Mouse (Mus musculus): ENCODE data around the gene Fam169a. TPM values are rescaled to one million over a fixed set of nuclear protein-coding genes. Genes with fewer than 3 reads are reported as not detected.

Fam169a gene
- polyA plus RNA-seq, 1 experiment from 2014 or later = 0.70 TPM

DNA sequence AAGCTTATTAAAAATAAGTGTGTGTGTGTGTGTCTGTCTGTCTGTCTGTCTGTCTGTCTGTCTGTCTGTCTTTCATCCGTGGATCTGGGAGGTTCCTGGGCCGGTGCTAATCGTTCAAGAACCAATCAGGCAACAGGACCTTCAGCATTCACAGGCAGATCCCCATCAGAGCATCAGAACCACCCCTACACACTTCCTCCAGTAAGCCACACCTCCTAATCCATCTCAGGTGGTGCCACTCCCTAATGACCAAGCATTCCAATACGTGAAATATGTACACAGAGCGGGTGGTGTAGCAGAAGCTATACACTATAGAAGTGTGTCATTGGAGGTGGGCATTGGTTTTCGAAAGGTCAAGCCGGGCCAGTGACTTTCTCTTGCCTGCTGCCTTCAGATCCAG is 15.3 kb downstream of the Fam169a start:
- no peaks in the 10 kb centered on the region for H3K36me3 ChIP-seq (ENCODE audit: control insufficient read depth, insufficient read depth, low read length)
- H3K27ac ChIP-seq (replicated peaks) = no peak overlapping the region
- H3K4me3 ChIP-seq (ENCODE audit: low read depth, low read length) = no peak overlapping the region
- TF ChIP-seq CTCF (IDR thresholded peaks at IDR 0.05; ENCODE audit: low read depth) = no peak
- no peak for TF ChIP-seq EP300 (optimal IDR thresholded peaks at IDR 0.05)
- H3K9me3 ChIP-seq (ENCODE audit: control insufficient read depth, low read length) = no peaks in the 10 kb centered on the region
- no peaks in the 10 kb centered on the region for H3K4me1 ChIP-seq (replicated peaks; ENCODE audit: control insufficient read depth, insufficient read depth)
- no peak overlapping the region for H3K9ac ChIP-seq (ENCODE audit: low read length)
- no peaks in the 10 kb centered on the region for H3K27me3 ChIP-seq (ENCODE audit: control insufficient read depth, insufficient read depth, low read length)
- no peak overlapping the region for H3K4me2 ChIP-seq (replicated peaks; ENCODE audit: low read depth)
- WGBS = 69% methylated on average over 7 of the region's 7 CpGs
- peak; percentile 81 for ATAC-seq (ENCODE audit: low FRiP score, low TSS enrichment)
- no peak for DNase-seq (ENCODE audit: low spot score)

DNA sequence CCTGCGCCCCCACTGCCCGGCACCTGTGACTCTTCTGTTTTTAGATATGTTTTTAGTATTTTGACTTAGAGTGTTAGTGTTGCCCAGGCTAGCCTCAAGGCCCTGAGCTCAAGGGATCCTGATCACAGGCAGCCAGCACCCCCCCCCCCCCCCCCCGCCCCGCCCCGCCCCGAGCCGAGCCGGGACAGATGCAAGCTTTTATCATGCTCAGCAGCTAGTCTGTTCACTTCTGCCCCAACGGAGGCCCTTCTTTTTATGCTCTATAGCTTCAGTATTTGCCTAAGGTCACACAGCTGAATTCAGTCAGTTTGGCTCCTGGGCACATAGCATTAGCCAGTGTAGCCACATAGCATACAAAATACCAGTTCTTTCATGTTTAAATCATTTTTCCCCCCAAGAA is 19.2 kb downstream of the Fam169a start:
- DNase-seq (ENCODE audit: low spot score) (no peak), ATAC-seq (ENCODE audit: low FRiP score, low TSS enrichment) (no peak)
- Histone ChIP-seq H3K4me1 (replicated peaks; ENCODE audit: control insufficient read depth, insufficient read depth) (no peaks in the 10 kb centered on the region), H3K9me3 (ENCODE audit: control insufficient read depth, low read length) (no peaks in the 10 kb centered on the region), H3K4me3 (ENCODE audit: low read depth, low read length) (no peak overlapping the region), H3K36me3 (ENCODE audit: control insufficient read depth, insufficient read depth, low read length) (no peaks in the 10 kb centered on the region), H3K27ac (replicated peaks) (no peak overlapping the region), H3K9ac (ENCODE audit: low read length) (no peak overlapping the region), H3K27me3 (ENCODE audit: control insufficient read depth, insufficient read depth, low read length) (no peaks in the 10 kb centered on the region), H3K4me2 (replicated peaks; ENCODE audit: low read depth) (no peak overlapping the region)
- WGBS = 63% methylated on average over 4 of the region's 9 CpGs
- no peak for TF ChIP-seq CTCF (IDR thresholded peaks at IDR 0.05; ENCODE audit: low read depth)
- no peak for TF ChIP-seq EP300 (optimal IDR thresholded peaks at IDR 0.05)

DNA sequence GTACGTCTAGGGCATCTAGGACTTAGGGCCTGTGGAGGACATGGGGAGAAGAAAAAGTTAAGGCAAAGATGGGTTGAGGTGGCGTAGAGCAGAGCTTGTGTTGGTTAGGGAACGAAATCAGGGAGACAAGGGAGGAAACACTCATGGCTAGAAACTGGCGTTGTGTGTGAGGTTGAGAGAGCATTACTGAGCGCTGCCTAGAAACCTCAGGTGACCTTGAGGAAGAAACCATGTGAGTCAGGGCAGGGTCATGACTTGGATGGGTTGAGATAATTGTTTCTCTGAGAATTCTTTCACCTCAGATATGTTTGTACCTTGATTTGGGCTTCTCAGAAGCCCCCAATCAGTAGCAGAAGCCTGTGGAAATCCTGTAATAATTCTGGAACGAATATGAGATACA is 20.3 kb downstream of the Fam169a start:
- Histone ChIP-seq H3K9me3 (ENCODE audit: control insufficient read depth, low read length) (no peaks in the 10 kb centered on the region), H3K27ac (replicated peaks) (no peak overlapping the region), H3K27me3 (ENCODE audit: control insufficient read depth, insufficient read depth, low read length) (no peaks in the 10 kb centered on the region), H3K4me2 (replicated peaks; ENCODE audit: low read depth) (no peak overlapping the region), H3K9ac (ENCODE audit: low read length) (no peak overlapping the region), H3K4me3 (ENCODE audit: low read depth, low read length) (no peak overlapping the region), H3K36me3 (ENCODE audit: control insufficient read depth, insufficient read depth, low read length) (no peaks in the 10 kb centered on the region), H3K4me1 (replicated peaks; ENCODE audit: control insufficient read depth, insufficient read depth) (no peaks in the 10 kb centered on the region)
- DNase-seq (ENCODE audit: low spot score) = no peak
- no peak for TF ChIP-seq EP300 (optimal IDR thresholded peaks at IDR 0.05)
- no peak for TF ChIP-seq CTCF (IDR thresholded peaks at IDR 0.05; ENCODE audit: low read depth)
- WGBS = 91% methylated on average over 6 of the region's 6 CpGs
- no peak for ATAC-seq (ENCODE audit: low FRiP score, low TSS enrichment)

DNA sequence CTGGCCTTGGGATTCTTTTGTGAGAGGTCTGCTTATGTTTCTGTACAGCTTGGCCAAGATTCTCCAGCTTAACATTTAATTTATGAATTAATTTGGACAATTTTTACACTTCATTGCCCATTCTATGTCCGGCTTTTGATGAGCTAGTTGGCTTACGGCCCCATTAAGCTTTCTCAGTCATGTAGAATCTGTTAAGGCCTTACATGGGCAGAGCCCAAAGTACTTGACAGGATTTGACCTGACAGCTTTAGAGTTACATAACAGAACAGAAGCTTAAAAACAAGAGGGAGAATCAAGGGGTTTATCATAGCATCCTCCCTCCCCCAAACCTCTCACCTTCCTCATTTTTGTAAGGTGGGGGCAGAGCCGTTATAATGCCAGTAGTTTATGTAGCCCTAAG is 21.1 kb downstream of the Fam169a start:
- no peak for ATAC-seq (ENCODE audit: low FRiP score, low TSS enrichment)
- Histone ChIP-seq H3K4me2 (replicated peaks; ENCODE audit: low read depth) (no peak overlapping the region), H3K4me1 (replicated peaks; ENCODE audit: control insufficient read depth, insufficient read depth) (no peaks in the 10 kb centered on the region), H3K9me3 (ENCODE audit: control insufficient read depth, low read length) (no peaks in the 10 kb centered on the region), H3K4me3 (ENCODE audit: low read depth, low read length) (no peak overlapping the region), H3K27me3 (ENCODE audit: control insufficient read depth, insufficient read depth, low read length) (no peaks in the 10 kb centered on the region), H3K27ac (replicated peaks) (no peak overlapping the region), H3K9ac (ENCODE audit: low read length) (no peak overlapping the region), H3K36me3 (ENCODE audit: control insufficient read depth, insufficient read depth, low read length) (no peaks in the 10 kb centered on the region)
- TF ChIP-seq EP300 (optimal IDR thresholded peaks at IDR 0.05) (no peak), CTCF (IDR thresholded peaks at IDR 0.05; ENCODE audit: low read depth) (no peak)
- 83% methylated on average over 3 of the region's 3 CpGs for WGBS
- no peak for DNase-seq (ENCODE audit: low spot score)

DNA sequence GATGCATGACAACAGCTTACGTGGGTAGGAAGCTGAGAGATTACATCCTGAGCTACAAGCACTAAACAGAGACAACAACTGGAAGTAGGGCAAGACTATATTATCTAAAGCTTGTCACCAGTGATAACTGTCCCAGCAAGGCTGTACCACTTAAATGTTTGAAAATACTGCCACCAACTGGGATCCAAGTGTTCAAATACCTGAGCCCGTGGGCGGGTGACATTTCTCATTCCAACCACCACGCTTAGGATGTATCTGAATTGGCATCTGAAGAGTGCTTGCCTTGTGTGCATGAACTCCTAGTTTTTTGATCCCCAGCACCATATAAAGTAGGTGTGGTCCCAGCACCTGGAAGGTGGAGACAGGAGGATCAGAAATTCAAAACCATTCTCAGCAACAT is 28.6 kb downstream of the Fam169a start:
- no peak for DNase-seq (ENCODE audit: low spot score)
- Histone ChIP-seq H3K9ac (ENCODE audit: low read length) (no peak overlapping the region), H3K9me3 (ENCODE audit: control insufficient read depth, low read length) (no peaks in the 10 kb centered on the region), H3K27ac (replicated peaks) (no peak overlapping the region), H3K36me3 (ENCODE audit: control insufficient read depth, insufficient read depth, low read length) (no peaks in the 10 kb centered on the region), H3K4me3 (ENCODE audit: low read depth, low read length) (no peak overlapping the region), H3K4me2 (replicated peaks; ENCODE audit: low read depth) (no peak overlapping the region), H3K4me1 (replicated peaks; ENCODE audit: control insufficient read depth, insufficient read depth) (no peaks in the 10 kb centered on the region), H3K27me3 (ENCODE audit: control insufficient read depth, insufficient read depth, low read length) (no peaks in the 10 kb centered on the region)
- no peak for TF ChIP-seq EP300 (optimal IDR thresholded peaks at IDR 0.05)
- 0 out of 2 replicates have a peak, but pooled peaks have one; percentile 4 for TF ChIP-seq CTCF (IDR thresholded peaks at IDR 0.05; ENCODE audit: low read depth)
- no peak for ATAC-seq (ENCODE audit: low FRiP score, low TSS enrichment)
- 77% methylated on average over 4 of the region's 4 CpGs for WGBS

DNA sequence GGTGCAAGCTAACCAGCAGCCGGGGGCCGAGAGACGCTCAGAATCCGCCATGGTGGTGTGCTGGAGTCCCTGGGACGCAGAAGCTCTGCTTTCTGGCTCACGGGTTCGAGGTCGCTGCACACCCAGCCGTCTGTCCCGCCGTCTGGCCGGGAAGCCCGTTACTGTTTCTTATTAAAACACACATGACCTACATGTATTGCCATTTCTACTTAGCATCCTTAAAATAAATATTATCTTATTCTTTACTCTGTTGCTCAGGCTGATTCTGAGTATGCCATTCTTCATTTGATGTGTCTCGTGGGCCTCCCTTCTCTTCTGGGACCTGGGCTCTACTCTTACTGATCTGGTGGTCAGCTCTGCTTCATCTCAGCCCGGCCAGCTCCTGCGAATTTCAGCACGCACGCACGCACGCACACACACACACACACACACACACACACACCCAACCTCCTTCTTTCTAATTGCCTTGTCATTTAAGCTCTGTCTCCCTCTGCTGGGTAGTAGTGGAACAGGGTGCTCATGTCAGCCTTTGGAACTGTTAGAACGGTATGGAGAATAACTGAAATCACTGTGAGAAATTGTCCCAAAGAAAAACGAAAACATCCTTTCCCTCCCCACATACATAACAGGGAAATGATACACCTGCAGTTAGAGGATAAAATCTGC is 32.2 kb downstream of the Fam169a start, which contains the start of gene Gm6169:
Gm6169 (minus strand) TSS at position 51 of the 666 bp plus-strand sequence.
- no peaks in the 10 kb centered on the region for H3K36me3 ChIP-seq (ENCODE audit: control insufficient read depth, insufficient read depth, low read length)
- H3K4me3 ChIP-seq (ENCODE audit: low read depth, low read length) = no peak within 1 kb of the TSS
- TF ChIP-seq CTCF (IDR thresholded peaks at IDR 0.05; ENCODE audit: low read depth) (peak; percentile 94), EP300 (optimal IDR thresholded peaks at IDR 0.05) (no peak)
- no peak within 1 kb of the TSS for H3K9ac ChIP-seq (ENCODE audit: low read length)
- no peak within 1 kb of the TSS for H3K4me2 ChIP-seq (replicated peaks; ENCODE audit: low read depth)
- WGBS = 67% methylated on average over 22 of the region's 22 CpGs
- DNase-seq (ENCODE audit: low spot score) (peak; percentile 66), ATAC-seq (ENCODE audit: low FRiP score, low TSS enrichment) (no peak)
- H3K9me3 ChIP-seq (ENCODE audit: control insufficient read depth, low read length) = no peaks in the 10 kb centered on the region
- no peak within 1 kb of the TSS for H3K27ac ChIP-seq (replicated peaks)
- no peaks in the 10 kb centered on the region for H3K4me1 ChIP-seq (replicated peaks; ENCODE audit: control insufficient read depth, insufficient read depth)
- H3K27me3 ChIP-seq (ENCODE audit: control insufficient read depth, insufficient read depth, low read length) = no peaks in the 10 kb centered on the region
